Mouse (Mus musculus) CD4-positive helper T cell, adult 2 months (primary cell): Measurements from ENCODE around the gene Pde8b.

ENCODE experiments used
- DNase-seq: peaks from one replicate; pipeline ENCODE4 v3.0.0-alpha.2; 2012; ENCODE audit warnings: low read depth, missing footprints, low spot score

The Pde8b gene

DNA sequence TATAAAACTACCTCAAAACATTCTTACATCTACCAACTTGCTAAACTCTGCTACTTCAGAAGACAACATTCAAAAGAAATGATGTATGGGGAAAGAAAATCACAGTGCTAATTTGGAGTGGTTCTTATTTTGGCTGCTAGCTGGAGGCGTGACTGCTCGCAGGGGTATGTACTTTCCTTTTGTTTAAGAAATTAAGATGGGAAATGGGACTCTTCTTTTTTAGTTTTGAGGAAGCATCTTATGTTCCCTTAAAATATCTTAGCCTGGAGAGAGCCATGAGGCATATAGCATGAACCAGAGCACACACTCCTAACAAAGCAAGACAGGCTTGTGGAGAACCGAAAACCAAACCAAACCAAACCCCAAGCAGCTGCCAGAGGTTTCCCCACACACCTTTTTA, 167.5 kb downstream of the Pde8b start:
- no peak for DNase-seq

DNA sequence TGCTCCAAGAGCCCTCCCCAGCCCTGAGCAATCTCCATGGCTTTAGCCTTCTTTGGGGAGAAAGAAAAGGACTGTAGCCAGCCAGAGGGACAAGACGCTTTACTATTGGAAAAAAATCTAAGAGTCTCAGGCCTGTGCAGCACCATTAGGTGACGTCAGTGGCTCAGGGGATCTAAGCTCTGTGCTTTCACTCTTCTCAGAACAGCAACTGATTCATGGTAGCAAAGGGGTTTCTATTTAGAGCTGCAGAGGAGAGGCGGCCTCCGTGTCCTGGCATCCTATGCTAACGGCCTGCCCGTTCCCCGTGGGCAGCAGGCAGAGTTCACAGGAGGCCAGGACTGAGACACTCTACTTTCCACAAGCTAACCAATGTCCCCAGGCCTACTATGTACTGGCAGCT, 169.1 kb downstream of the Pde8b start:
- DNase-seq: no peak

DNA sequence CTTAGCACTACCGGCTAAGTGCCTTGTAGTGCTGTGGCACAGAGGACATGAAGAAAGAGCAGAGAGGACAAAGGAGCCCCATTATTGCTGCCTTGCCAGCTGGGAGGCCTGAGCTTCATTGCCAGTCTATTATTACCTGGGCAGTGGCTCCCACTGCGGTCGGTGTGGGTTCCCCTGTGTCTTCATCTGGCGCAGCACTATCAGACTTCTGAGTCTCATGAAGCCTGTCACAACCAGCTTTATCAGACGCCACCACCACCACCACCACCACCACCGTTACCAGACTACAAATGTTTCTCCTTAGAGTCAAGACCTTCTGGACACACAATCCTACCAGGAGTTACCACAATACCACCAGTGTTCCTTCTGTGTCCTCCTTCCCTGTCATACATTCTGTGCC, 171.6 kb downstream of the Pde8b start:
- no peak for DNase-seq

DNA sequence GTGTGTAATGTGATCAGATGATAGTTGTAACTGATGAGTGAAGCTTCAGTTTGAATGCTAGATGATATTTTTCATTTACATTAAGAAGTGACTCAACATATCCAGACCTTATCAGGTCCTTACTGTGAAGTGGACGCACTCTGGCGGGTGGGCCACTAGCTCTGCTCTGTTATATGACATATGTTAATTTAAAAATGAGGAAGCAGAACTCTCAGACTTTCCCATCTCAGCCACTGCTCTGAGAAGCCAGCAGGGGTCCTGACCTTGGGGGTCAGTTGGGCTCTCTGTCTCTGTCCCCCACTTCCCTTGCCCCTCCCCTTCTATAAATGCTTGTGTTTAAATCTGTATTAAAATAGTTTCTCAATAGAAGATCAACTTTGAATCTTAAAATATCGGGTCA, 172.4 kb downstream of the Pde8b start:
- no peak for DNase-seq

DNA sequence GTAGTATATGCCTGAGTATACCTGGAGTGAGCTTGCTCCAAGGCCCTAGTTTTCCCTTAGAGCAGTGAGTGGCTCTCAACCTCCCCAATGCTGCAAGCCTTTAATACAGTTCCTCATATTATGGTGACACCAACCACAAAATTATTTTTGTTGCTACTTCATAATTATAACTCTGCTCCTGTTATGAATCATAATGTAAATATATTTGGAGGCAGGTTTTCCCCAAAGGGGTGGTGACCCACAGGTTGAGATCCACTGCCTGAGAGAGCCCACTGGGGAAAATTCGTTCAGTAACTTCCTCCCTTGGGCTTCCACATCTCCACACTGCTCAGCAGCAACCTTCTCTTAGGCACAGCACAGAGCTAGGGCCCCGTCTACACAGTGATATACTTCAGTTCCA, 174.0 kb downstream of the Pde8b start:
- no peak for DNase-seq

DNA sequence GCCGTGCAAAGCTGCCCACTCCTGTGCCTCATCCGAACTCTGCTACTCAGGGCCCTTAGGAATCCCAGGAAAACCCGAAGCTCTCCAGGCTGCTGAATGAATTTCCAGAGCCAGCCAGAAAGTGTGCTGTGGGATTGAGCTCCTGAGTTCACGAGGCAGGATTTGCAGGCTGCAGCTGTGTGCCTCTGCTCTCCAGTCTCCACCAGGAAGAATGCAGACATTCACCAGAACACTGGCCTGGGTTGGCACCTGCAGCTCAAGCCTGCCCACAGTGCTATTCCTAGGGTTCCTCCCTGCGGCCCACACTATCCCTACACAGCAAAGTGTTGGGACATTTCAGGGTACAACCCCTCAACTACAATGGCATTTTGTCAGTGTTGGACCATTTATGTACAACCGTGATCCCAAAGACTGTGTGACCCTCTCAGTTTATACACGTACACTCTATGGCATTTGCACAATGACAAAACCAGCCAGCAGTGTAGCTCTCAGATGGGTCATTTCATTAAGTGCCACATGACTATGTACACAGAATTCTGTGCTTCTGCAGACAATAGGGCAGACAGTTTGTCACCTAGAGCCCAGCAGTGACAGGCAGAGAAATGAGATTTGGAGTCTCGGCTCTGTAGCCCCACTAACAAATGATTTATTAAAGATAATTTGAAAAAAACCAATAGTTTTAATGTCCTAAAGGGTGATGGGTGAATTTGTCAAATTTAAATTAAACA, 176.5 kb downstream of the Pde8b start:
- no peak for DNase-seq

DNA sequence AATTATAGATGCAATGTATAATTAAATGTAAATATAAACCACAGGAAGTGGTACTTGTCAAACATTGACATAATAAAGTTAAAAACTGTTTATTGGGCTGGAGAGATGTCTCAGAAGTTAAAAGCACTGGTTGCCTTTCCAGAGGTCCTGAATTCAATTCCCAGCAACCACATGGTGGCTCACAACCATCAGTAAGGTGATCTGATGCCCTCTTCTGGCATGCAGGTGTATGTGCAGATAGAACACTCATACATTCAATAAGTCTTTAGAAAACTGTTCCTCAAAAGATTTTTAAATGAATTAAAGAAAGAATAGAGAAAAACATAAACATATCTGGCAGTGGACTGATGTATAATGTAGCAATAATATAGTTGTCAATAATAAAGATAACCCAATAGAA, 179.9 kb downstream of the Pde8b start:
- DNase-seq: no peak

DNA sequence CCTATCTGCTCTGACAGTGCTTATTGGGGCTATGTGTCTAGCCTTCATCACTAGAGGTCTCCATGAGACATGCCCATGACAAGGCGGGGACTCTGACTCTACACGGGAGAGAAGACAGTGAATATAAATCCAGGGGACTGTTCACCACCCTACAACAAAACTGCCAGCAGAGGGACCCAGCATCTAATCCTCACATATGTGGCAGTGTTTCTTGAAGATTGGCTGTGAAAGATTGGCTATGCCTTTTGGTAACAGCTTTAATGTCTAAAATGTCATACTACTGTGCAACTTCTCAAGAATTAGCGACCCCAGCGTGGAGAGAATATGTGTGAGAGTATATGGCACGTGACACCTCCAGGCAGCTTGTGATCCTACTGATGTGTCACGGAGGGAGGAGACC, 182.3 kb downstream of the Pde8b start:
- DNase-seq: no peak

DNA sequence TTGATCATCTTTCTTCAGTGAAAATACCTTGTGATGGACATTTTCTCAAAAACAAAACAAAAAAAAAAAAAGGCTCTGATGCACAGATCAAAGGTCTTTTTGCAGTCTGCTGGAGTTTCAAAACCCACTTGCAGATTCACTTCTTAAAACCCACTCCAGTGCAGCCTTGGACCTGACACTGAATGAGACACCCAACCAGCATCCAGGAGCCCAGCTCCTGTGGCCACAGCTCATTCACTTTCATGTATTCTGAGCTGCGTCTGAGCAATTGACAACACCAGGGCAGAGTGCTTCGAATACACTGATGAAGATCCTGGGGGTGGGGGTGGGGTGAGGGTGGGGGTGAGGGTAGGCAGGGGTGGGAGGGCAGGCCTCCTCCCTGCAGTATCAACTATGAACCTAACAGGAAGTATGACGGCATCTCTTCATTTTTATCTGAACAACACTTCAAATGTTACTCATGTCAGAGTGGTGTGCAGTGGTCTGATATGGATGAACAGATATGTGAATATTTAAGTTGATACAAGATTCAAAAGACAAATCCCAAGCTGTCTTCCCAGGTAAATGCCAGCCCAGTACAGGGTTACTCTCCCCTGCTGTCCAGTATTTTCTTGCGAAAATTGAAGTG, 186.6 kb downstream of the Pde8b start:
- peak; percentile 67 for DNase-seq

DNA sequence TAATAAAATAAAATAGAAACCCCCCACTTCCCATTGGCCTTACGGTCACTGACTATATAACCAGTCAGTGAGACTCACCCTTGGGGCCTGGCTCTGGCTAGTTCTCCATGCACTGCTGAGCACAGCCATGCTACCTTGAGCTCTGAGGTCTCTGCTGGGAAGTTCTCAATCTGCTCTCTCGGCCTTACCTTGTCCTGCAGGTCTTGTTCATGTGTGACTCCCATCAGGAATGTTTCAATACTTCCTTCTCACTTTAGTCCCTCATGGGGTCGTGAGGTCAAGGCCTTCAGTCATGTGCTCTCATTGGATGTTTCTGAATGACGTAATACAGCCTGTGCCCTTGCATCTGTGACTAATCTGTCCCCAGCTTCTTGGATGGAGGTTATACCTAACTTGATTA, 191.3 kb downstream of the Pde8b start:
- no peak for DNase-seq

DNA sequence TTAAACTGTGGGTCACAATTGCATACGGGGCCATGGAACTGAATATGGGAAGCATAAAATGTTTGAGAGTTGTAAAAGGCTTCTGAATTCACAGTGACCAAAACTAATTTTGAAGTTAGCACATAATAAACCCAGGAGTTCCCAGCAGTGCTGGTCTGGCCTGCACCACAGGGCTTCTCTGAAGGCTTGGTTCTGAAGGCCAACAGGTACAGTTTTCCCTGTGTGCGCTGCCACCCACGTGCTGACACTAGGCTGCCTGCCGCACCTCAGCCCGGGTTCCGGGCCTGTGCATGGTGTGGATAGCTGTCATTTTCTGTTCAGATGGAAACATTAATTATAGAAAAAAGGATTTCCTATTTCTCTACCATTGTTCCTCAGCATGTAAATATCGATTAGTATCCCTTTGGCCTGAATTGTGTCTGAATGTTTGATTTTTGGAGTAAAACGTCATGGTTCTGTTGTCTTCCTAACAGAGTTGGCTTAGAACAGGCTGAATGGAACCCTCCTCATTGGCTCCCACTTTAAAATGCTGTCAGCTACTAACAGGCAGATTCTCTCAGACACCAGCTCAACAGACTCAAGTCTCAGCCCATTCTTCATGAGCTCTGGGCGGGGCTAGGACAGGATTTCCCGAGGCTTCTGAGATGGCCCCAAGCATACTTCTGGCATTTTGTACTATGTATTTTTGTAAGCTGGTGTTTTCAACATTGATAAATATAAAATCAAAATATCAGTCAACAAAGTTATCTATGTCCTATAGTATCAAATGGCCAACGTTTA, 193.4 kb downstream of the Pde8b start:
- DNase-seq: no peak

DNA sequence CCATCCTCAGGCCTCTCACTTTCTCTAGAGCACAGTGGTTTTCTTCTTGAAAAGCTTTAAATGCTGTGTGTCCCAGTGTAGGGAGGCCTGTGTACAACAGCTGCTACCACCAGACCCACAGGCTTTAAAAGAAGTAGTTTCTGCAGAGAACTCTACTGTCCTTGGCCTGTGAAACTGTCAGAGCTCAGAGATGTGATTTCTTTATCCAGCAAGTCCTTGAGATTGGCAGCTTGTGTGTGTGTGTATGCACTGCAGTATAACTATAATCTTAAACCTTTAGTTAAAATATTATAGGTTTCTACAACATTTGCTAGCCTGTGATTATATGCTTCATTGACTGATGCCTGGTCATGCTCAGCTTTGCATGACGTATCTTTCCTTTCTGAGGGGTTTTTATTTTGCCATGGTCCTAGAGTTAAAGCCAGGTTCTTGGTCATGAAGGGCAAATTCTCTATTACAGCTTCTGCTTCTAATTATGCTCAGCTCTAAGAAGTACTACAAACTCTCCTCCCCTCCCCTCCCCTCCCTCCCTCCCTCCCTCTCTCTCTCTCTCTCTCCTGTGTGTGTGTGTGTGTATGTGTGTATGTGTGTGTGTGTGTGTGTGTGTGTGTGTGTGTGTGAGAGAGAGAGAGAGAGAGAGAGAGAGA, 194.3 kb downstream of the Pde8b start:
- DNase-seq: no peak

DNA sequence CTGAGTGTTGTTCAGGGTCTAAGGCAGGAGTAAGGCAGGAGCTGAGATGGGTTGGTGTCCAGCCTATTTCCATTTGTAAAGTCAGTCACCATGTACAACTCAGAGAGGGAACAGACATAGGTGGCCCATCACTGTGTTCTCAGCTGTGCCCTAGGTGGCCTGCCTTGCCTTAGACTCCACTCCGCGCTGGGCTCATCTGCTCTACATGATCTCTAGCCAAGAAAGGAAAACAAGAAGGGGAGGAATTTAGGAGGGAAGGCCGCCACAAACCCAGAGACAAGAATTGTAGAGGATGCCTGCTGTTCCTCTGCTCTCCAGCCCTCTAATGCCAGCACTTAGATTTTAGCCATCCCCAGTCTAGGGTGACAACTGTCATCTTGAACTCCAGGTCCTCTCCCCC, 197.7 kb downstream of the Pde8b start:
- DNase-seq: no peak

DNA sequence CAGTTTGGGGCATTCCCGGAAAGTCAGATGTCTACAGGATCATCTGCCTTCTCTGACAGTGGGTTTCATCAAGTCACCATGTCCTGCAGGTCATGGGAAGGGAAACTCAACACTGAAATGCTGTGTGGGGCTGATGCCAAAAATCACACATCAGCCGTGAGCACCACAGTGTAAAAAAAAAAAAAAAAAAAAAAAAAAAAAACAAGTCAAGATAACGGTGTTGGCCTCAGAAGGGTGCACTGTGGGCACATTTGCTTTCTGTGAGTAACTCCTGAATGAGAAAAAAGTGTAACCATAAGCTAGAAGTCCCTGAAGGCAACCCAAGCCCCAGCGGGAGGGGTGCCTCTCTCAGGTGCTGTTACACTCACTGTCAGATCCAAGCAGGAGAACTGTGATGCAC, 199.7 kb downstream of the Pde8b start:
- DNase-seq: no peak

DNA sequence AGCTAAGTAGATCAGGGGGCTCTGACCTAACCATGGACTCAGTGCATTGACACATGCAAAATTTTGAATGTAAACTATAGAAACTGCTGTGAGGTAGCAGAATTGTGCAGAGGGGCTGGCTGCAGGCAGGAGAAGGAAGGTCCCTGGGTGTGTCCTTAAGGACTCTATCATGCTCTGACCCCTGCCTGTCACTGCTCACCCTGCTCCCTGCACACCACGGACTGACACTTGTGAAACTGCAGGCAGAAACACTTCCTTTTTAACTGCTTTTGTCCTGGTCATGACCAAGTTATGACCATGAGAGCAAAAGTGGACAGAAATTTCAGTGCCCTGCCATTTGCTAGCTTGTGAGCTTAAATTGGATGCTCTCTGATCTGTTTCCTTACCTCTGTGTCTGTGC, 206.0 kb downstream of the Pde8b start:
- no peak for DNase-seq

DNA sequence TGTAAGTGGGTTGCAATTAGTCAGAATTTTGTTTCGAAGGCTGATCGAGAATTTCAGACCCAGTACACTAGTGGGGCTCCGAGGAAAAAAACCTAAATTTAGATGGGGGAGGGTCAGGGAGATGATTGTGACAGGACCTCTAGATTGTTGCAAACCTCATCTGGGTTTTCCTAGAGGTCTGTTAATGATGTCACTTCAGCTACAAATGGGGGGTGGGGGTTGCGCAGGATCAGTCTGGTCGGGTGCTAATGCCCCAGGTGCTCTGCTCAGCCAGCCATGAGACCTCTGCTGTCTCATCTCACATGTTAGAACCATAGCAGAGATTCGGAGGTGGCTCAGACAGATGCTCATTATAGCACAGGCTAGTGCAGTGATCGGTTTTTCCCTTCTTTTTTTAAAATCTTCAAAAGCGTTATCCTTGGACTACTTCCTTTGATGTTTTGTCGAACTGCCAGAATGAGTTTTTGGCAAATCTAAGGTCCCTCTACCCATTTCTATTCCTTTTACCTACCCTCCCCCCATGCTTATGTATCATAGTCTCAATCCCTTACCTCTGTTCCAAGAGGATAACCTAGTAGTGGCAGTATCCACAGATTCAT, 209.9 kb downstream of the Pde8b start:
- DNase-seq: no peak

DNA sequence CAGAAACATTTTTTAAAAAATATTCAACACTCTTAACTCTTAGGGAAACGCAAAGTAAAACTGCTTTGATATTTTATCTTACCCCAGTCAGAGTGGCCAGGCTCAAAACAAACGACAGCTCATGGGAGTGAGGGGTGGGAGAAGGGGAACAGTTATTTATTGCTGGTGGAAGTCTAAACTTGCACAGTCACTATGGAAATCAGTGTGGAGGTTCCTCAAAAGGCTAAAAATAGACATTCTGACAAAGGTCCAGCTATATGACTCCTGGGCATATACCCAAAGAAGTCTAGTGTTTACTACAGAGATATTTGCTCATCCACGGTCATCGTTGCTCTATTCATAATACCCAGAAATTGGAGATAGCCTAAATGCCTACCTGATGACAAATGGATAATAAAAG, 211.9 kb downstream of the Pde8b start:
- DNase-seq: no peak

DNA sequence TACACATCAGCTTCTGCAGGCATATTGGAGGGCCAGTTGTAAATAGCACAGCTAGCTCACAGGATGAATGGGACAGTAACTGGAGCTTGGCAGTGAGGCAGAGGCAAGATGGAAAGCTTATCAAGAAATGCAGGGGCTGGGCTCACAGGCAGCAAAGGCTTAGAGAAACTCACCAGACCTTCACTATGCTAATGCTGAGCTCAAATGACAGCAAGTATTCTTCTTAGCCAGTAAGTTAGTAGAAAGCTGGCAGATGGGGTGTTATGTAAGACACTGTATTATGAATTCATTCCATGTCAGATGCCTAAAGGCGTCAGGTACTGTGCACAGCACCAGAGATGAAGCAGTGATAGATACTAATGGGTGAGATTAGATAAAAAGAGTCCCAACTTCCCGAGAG, 215.4 kb downstream of the Pde8b start:
- DNase-seq: no peak

DNA sequence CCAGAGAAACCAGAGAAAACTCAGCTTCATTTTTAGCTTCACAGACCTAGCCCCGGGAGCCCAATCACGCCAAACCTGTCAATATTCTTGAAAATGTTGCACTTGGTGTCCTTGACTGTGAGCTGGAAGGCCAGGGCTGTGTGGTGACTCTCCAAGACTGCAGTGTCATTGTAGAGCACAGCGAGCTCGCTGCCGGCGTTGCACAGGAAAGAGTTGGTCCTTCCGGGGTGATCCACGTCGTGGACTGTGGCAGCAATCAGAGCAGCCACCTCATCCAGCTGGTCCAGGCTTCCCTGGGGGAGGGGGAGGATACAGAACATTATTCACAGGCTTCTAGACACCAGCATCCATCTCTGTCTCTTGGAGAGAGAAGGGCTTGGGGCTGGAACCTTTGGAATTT, 216.0 kb downstream of the Pde8b start:
- DNase-seq: no peak

DNA sequence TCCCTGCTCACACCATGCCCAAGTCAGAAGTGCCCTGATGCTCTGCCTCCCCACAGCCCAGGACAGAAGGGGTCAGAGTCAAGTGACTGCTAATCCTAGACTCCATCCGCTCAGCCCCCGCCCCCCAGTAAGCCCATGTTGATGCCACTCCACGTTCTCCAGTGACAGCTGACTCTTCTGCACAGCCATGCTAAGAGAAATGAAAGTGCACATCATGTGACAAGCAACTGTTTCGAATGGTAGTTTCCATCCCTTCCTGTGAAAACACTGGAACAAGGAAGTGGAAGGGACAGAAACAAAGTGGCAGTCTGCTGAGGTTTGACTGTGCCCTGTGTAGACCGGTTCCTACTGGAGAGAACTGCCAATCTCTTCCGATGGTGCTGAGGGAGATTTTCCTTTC, 217.2 kb downstream of the Pde8b start:
- DNase-seq: no peak

DNA sequence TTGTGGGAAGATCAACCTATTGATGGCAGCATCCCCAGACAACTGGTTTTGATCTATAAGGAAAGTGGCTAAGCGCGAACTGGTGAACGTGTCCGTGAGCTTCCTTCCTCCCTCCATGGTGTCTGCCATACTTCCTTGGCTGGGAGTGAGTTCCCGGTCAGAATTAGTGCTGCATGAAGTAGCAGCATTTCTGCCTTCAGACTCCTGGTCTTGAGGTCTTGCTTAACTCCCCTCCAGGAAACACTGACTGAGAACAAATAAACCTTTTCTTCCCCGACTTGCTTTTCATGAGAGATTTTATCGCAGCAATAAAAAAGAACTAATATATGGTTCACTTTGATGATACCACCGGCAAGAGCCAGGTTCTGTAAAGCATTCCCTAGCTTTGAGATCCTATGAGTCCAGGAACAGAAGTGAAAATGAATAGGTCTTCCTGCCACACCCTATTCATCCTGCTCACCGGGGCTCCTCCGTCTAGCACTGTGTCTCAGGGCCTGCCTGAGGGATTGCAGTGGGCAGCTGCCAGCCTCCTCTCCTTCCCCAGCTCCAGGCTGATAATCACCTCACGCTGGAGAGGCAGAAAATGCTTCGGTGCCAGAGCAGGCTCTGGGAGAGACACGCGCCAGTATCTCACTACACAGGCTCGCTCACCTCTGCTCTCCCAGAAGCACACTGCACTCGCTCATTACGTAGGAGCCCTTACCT, 217.9 kb downstream of the Pde8b start:
- no peak for DNase-seq
